Mouse (Mus musculus) heart, embryonic 14.5 days (tissue): ENCODE data around the gene Gipc2. TPM values are rescaled to one million over a fixed set of nuclear protein-coding genes. Genes with fewer than 3 reads are reported as not detected.

Experiments
- ATAC-seq: fragments of 200-750 bp; cut with Nextera tagmentation; 2 replicates; pipeline ENCODE4 v1.8.0; 2017; ENCODE audit warnings: low read depth, moderate TSS enrichment; ENCODE audit not compliant: insufficient number of reproducible peaks, insufficient read depth, low FRiP score
- H3K27ac ChIP-seq, 2 experiments: fragments of 200-500 bp in 1 of 2; fragments of 300-500 bp in 1 of 2; sonication (generic) in 1 of 2; replicated peaks in 1 of 2; 2 replicates each; pipeline ENCODE4 v1.5.1; 2012 to 2014; ENCODE audit warnings: low read depth in 2 of 2, low read length in 2 of 2, control low read depth in 1 of 2, mild to moderate bottlenecking in 1 of 2, mixed read lengths in 1 of 2; ENCODE audit not compliant: control insufficient read depth in 1 of 2, insufficient read depth in 1 of 2
- H3K27me3 ChIP-seq: fragments of 300-500 bp; sonication (generic); 2 replicates; pipeline ENCODE4 v1.6.1; 2014; ENCODE audit warnings: mild to moderate bottlenecking, low read length, control low read depth; ENCODE audit not compliant: control insufficient read depth, insufficient read depth
- H3K36me3 ChIP-seq: fragments of 300-500 bp; sonication (generic); 2 replicates; pipeline ENCODE4 v1.6.1; 2014; ENCODE audit warnings: mild to moderate bottlenecking, control low read depth, low read length, mixed read lengths; ENCODE audit not compliant: control insufficient read depth, insufficient read depth
- H3K4me1 ChIP-seq, 2 experiments: fragments of 200-500 bp in 1 of 2; fragments of 300-500 bp in 1 of 2; sonication (generic) in 1 of 2; 2 replicates each; pipeline ENCODE4 v1.6.1; 2012 to 2014; ENCODE audit warnings: low read length in 2 of 2, control low read depth in 1 of 2, mixed read lengths in 1 of 2; ENCODE audit not compliant: control insufficient read depth in 2 of 2, insufficient read depth in 2 of 2
- H3K4me2 ChIP-seq: fragments of 300-500 bp; sonication (generic); 2 replicates; pipeline ENCODE4 v1.6.1; 2014; ENCODE audit warnings: mild to moderate bottlenecking, low read length
- H3K4me3 ChIP-seq, 2 experiments: fragments of 200-500 bp in 1 of 2; fragments of 300-500 bp in 1 of 2; sonication (generic) in 1 of 2; 2 replicates each; pipeline ENCODE4 v1.5.1; 2012 to 2014; ENCODE audit warnings: low read length in 2 of 2, mild to moderate bottlenecking in 2 of 2, control low read depth in 1 of 2, low read depth in 1 of 2, moderate library complexity in 1 of 2; ENCODE audit not compliant: control insufficient read depth in 1 of 2, insufficient read depth in 1 of 2
- H3K9ac ChIP-seq: fragments of 300-500 bp; sonication (generic); 2 replicates; pipeline ENCODE4 v1.6.1; 2014; ENCODE audit warnings: mild to moderate bottlenecking, low read length
- H3K9me3 ChIP-seq: fragments of 300-500 bp; sonication (generic); 2 replicates; pipeline ENCODE4 v1.6.1; 2016; ENCODE audit warnings: low read length, control low read depth; ENCODE audit not compliant: control insufficient read depth
- WGBS: fragments of 180-500 bp; shearing (Covaris S2); extraction: QIAGEN DNeasy Blood & Tissue Kit; methylation state at CpG from one replicate; pipeline ENCODE4 v1.1.7; 2014; 5-methylcytosine and 5-hydroxymethylcytosine counted together
- polyA plus RNA-seq: library from polyadenylated mRNA; unstranded; fragments of >200 nt; fragmentation: Nextera tagmentation; extraction: Ambion mirVana; gene quantifications from 2 replicates; pipeline ENCODE4 v1.2.1, GENCODE M21; 2014

Gene Gipc2
- polyA plus RNA-seq, 1 experiment from 2014 or later = 4.1 TPM

GRCm38 (mm10) chr3:152101459-152101858 lies 64.6 kb downstream of the Gipc2 start:
- Histone ChIP-seq H3K9me3 (no peaks in the 10 kb centered on the region), H3K27ac (no peak overlapping the region), H3K4me2 (no peak overlapping the region), H3K9ac (no peak overlapping the region), H3K27me3 (no peaks in the 10 kb centered on the region), H3K4me1 (peaks cover 6 to 10% of the 10 kb centered on the region in 2 experiments), H3K36me3 (no peaks in the 10 kb centered on the region), H3K4me3 (no peak overlapping the region)
- WGBS = 90% methylated on average over 7 of the region's 7 CpGs
- ATAC-seq = no peak

DNA sequence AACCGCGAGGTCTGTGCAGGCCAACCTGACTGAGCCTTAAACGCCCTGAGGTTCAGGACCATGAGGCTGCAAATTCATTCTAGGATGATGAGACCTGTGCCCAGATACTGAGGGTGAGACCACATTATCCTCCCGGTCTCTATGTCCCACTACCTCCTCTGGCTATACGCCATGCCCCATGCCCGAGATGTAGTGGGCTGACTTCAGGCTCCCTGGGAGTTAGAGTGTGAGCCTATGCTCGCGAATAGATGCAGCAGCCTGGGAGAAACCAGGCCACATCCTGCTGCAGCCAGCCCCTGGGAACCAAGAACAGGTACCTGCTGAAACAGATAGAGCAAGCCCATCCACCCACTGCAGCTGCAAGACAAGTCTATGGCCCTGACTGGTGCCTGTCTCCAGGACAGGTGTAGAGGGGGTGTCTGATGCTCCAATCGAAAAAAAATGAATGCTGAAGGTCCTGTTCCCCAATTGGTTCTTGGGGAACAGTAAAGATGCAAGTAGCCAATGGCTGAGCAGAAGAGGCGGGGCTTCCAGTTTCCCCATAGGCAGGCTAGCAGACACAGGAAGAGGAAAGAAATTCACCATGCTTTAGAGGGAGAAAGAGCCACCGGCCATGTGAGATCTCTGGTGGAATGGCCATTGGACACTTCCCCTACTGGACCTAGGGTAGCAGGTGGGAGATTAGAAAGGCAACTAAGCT lies 65.8 kb downstream of the Gipc2 start:
- no peaks in the 10 kb centered on the region for H3K9me3 ChIP-seq
- no peaks in the 10 kb centered on the region for H3K36me3 ChIP-seq
- H3K27me3 ChIP-seq = no peaks in the 10 kb centered on the region
- no peak for ATAC-seq
- no peak overlapping the region for H3K9ac ChIP-seq
- H3K4me3 ChIP-seq = no peak overlapping the region
- 49% methylated on average over 11 of the region's 11 CpGs for WGBS
- peaks cover 2 to 3% of the 10 kb centered on the region in 2 experiments; a peak in 2 of 4 replicates for H3K4me1 ChIP-seq
- no peak overlapping the region for H3K4me2 ChIP-seq
- H3K27ac ChIP-seq = no peak overlapping the region

- no peak for ATAC-seq
- H3K9me3 ChIP-seq = no peaks in the 10 kb centered on the region
- no peak overlapping the region for H3K9ac ChIP-seq
- no peaks in the 10 kb centered on the region for H3K27me3 ChIP-seq
- H3K4me2 ChIP-seq = no peak overlapping the region
- H3K36me3 ChIP-seq = no peaks in the 10 kb centered on the region
- H3K27ac ChIP-seq = no peak overlapping the region
- H3K4me3 ChIP-seq = no peak overlapping the region
- no peaks in the 10 kb centered on the region for H3K4me1 ChIP-seq
- 2% methylated on average over 3 of the region's 3 CpGs for WGBS
Observed at GRCm38 (mm10) chr3:152095030-152095429, 71.0 kb downstream of the Gipc2 start.

DNA sequence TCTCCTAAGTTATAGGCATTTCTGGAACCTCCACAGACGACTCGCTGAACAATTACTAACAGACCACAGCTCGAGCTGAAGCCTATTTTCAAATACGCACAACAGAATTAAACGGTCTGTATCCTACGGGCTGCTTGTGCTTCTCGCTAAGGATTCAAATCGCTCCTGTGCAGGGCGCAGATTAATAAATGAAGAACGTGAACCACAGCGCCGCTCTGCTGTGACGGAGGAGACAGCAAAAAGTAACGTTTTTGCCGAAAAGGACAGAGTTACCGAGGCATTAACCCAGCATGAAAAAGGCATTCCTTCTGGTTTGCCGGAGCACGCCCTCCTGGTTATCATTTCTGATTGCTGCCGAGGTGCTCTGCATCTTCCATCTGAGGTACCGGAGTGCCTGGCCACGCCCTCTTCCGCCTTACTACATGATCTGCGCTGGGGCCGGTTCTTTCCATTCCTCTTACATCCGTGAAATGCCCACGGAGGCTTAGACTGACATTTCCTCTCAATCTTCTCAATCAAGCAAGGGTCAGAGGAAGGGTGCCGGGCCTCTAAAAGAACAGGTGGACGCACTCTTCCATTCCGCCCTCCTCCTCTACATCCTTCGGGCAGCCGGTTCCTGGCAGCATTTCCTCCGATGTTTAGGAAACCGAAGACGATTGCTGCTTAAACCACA lies 73.5 kb downstream of the Gipc2 start:
- peak overlapping the region; percentile 63 for H3K4me2 ChIP-seq
- H3K36me3 ChIP-seq = no peaks in the 10 kb centered on the region
- H3K27me3 ChIP-seq = no peaks in the 10 kb centered on the region
- H3K4me1 ChIP-seq = no peaks in the 10 kb centered on the region
- H3K9me3 ChIP-seq = no peaks in the 10 kb centered on the region
- 47% methylated on average over 34 of the region's 34 CpGs for WGBS
- H3K9ac ChIP-seq = no peak overlapping the region
- peak overlapping the region; percentile 34 to 40 for H3K4me3 ChIP-seq
- no peak overlapping the region for H3K27ac ChIP-seq
- ATAC-seq = no peak

DNA sequence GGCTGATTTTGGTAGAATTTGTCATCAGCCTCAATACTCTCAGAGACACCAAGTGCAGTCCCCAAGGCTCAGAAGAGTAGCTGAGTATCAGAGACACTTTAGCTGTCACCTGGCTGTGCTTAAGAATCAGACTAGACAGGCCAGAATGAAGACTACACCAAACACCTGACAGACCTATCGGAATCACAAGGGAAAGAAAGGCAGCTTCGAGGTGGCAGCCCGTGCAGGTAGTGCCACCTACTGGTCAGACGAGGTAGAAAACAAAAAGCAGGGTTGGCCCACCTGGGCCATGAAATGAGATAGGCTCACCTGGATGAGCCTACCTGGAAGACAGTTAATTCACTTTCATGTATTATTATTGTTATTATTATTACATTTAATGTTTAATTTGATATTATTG lies 76.9 kb downstream of the Gipc2 start:
- Histone ChIP-seq H3K4me2 (no peak overlapping the region), H3K36me3 (no peaks in the 10 kb centered on the region), H3K27ac (no peak overlapping the region), H3K27me3 (no peaks in the 10 kb centered on the region), H3K4me3 (no peak overlapping the region), H3K4me1 (no peaks in the 10 kb centered on the region), H3K9ac (no peak overlapping the region), H3K9me3 (no peaks in the 10 kb centered on the region)
- 3% methylated on average over 4 of the region's 4 CpGs for WGBS
- no peak for ATAC-seq

DNA sequence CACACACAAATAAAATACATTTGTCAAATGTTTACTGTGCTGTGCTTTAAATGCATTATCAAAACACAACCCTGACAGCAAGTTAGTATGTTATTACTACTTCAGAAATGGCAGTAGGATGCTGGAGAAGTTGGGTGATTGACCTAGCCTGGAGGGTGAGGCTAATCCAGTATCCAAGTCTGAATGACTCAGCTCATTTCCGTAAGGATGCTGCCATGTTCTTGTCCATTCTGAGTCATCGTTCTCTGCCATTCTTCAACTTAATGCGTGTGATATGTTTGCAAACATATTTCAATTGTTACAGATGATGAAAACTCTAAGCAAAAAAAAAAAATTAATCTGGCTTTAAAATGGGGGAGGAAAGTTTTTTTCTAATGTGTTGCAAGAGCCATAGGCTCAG lies 84.6 kb downstream of the Gipc2 start:
- 80% methylated on average over 3 of the region's 3 CpGs for WGBS
- Histone ChIP-seq H3K36me3 (no peaks in the 10 kb centered on the region), H3K27me3 (no peaks in the 10 kb centered on the region), H3K9me3 (no peaks in the 10 kb centered on the region), H3K4me3 (no peak overlapping the region), H3K27ac (no peak overlapping the region), H3K9ac (no peak overlapping the region), H3K4me1 (no peaks in the 10 kb centered on the region), H3K4me2 (no peak overlapping the region)
- ATAC-seq = no peak

DNA sequence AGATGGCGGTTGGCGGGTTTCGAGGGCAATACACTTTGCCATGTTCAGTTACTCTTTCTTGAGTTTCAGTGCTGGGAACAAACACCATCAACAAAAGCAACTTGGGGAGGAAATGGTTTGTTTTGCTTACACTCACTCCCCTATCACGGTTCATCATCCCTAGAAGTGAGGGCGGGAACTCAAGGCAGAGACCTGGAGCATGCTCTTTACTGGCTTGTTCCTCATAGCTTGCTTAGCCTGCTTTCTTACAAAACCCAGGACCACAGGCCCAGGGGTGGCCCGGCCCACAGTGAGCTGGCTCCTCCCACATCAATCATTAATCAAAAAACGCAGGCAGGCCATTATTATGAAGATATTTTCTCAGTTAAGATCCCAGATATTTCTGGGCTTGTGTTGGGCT lies 89.9 kb downstream of the Gipc2 start:
- no peak for ATAC-seq
- WGBS = 72% methylated on average over 7 of the region's 7 CpGs

More for the DNA sequence above, 89.9 kb downstream of the Gipc2 start:
- H3K9me3 ChIP-seq = no peaks in the 10 kb centered on the region
- H3K4me1 ChIP-seq = no peaks in the 10 kb centered on the region; a peak in 1 of 4 replicates
- no peaks in the 10 kb centered on the region for H3K36me3 ChIP-seq
- no peaks in the 10 kb centered on the region for H3K27me3 ChIP-seq
- no peak overlapping the region for H3K9ac ChIP-seq
- no peak overlapping the region for H3K4me2 ChIP-seq
- H3K4me3 ChIP-seq = no peak overlapping the region
- no peak overlapping the region for H3K27ac ChIP-seq
